Mouse (Mus musculus): ENCODE measurements around the gene Cacna1b. TPM values are rescaled to one million over a fixed set of nuclear protein-coding genes. Genes with fewer than 3 reads are reported as not detected.

Gene Cacna1b
- polyA plus RNA-seq, 1 experiment = not detected

DNA sequence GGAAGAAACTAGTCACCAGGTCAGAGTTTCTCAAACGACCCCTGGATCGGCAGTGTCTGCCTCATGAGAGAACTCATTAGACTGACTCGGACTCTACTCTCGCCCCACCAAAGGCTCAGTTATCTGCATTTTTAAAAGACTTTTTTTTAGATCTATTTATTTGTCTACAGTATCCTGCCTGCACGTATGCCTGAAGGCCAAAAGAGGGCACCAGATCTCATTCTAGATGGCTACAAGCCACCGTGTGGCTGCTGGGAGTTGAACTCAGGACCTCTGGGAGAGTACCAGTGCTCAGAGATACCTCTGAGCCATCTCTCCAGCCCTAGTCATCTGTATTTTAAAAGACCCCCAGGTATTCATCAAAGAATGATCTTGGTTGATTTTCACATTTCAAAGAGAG lies 201.0 kb downstream of the Cacna1b start:
- no peak overlapping the region for H3K27ac ChIP-seq (replicated peaks; ENCODE audit: low read depth, low read length)
- no peaks in the 10 kb centered on the region for H3K4me1 ChIP-seq (ENCODE audit: control insufficient read depth, insufficient read depth, insufficient read length, low read length)
- H3K4me3 ChIP-seq (ENCODE audit: insufficient read depth, low read depth, low read length) = no peak overlapping the region

DNA sequence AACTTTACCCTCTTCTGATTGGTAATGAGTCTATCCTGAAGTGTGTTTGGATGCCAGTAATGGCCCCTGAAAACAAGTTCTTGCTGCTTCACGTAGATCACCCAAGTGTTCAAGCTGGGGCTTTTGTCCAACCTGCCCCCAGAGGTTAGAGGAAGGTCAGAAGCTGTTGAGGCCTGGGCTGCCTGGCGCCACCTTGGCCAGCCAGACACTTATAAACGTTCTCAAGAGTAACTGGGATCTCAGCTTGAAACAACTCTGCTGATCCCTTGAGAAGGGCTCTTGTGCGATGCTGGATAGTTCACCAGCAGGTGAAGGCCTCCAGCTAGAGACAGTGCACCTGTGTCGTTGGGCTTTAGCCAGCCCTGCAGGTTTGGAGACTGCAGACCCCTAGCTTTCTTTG lies 202.8 kb downstream of the Cacna1b start:
- H3K4me3 ChIP-seq (ENCODE audit: insufficient read depth, low read depth, low read length) = no peak overlapping the region
- no peaks in the 10 kb centered on the region for H3K4me1 ChIP-seq (ENCODE audit: control insufficient read depth, insufficient read depth, insufficient read length, low read length)
- no peak overlapping the region for H3K27ac ChIP-seq (replicated peaks; ENCODE audit: low read depth, low read length)

DNA sequence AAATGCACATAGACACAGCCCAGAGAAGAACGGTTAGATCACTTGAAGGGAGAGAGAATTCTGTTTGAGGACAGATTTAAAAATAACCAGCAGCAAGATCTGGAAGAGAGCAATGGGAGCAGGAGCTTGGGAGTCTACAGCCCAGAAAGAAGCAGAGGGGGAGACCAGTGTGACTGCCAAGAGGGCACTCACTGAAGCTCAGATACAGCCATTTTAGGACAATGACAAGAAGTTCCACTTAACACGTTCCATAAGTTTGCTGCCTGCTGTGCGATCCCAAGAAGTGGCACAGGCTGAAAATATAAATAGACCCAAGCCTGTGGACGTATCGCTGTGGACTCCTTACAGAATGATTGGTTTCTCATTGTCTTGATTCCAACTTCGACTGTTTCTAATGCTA lies 206.6 kb downstream of the Cacna1b start:
- Histone ChIP-seq H3K4me3 (ENCODE audit: insufficient read depth, low read depth, low read length) (no peak overlapping the region), H3K4me1 (ENCODE audit: control insufficient read depth, insufficient read depth, insufficient read length, low read length) (no peaks in the 10 kb centered on the region), H3K27ac (replicated peaks; ENCODE audit: low read depth, low read length) (no peak overlapping the region)

DNA sequence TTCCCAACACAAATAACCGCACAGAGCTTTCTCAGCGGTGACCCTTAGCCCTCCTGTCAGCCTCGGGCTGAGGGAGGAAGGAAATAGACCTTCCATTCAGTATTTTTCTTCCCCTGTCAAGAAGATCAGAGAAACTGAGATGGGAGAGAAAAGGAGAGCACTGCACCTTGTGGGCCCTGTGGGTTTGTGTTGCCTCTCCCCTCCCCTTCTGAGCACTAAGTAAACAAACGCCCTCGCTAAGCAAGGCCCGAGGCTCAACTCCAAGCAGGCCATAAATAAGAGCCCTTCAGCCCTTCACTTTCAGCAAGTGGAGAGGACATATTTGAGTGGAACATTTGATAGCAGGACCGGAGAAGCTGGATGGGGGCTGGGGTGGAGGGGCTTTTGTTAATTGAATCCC lies 209.0 kb downstream of the Cacna1b start:
- no peak overlapping the region for H3K27ac ChIP-seq (replicated peaks; ENCODE audit: low read depth, low read length)
- H3K4me1 ChIP-seq (ENCODE audit: control insufficient read depth, insufficient read depth, insufficient read length, low read length) = no peaks in the 10 kb centered on the region
- H3K4me3 ChIP-seq (ENCODE audit: insufficient read depth, low read depth, low read length) = no peak overlapping the region

Other genes starting within 250 kb of the Cacna1b start
- gene Ehmt1, start 156.5 kb upstream of the Cacna1b start, polyA plus RNA-seq (2012; ENCODE audit: insufficient read depth, insufficient read length, missing spikeins) = 12.2 and 15.2 TPM in 2 replicates
- gene Arrdc1, start 172.1 kb upstream of the Cacna1b start, polyA plus RNA-seq (2012; ENCODE audit: insufficient read depth, insufficient read length, missing spikeins) = 3.1 and 5.2 TPM in 2 replicates
- gene Zmynd19, start 186.6 kb upstream of the Cacna1b start, polyA plus RNA-seq (2012; ENCODE audit: insufficient read depth, insufficient read length, missing spikeins) = 7.2 and 10.3 TPM in 2 replicates
- 4.9 and 6.0 TPM in 2 replicates for gene Dph7, start 199.2 kb upstream of the Cacna1b start, polyA plus RNA-seq (2012; ENCODE audit: insufficient read depth, insufficient read length, missing spikeins)
- 115 and 150 TPM in 2 replicates for gene Mrpl41, start 211.9 kb upstream of the Cacna1b start, polyA plus RNA-seq (2012; ENCODE audit: insufficient read depth, insufficient read length, missing spikeins)
- gene Pnpla7, start 212.9 kb upstream of the Cacna1b start, polyA plus RNA-seq (2012; ENCODE audit: insufficient read depth, insufficient read length, missing spikeins) = 7.8 and 12.2 TPM in 2 replicates